Mouse (Mus musculus): ENCODE data around the gene Plk5. TPM values are rescaled to one million over a fixed set of nuclear protein-coding genes. Genes with fewer than 3 reads are reported as not detected.

Gene Plk5
- polyA plus RNA-seq, 1 experiment from 2014 or later = 0.12 TPM

GRCm38 (mm10) chr10:80363734-80364133, 7.5 kb downstream of the Plk5 start:
- WGBS (ENCODE audit: insufficient replicate concordance) = 46% methylated on average over 6 of the region's 6 CpGs
- peaks cover 90% of the 10 kb centered on the region for H3K27me3 ChIP-seq
- DNase-seq (no peak), ATAC-seq (ENCODE audit: low read depth) (no peak)
- H3K27ac ChIP-seq = no peak overlapping the region
- H3K4me3 ChIP-seq (replicated peaks) = no peak overlapping the region
- no peaks in the 10 kb centered on the region for H3K4me1 ChIP-seq (replicated peaks)
- H3K9ac ChIP-seq = no peak overlapping the region
- H3K36me3 ChIP-seq = no peaks in the 10 kb centered on the region
- H3K9me3 ChIP-seq (replicated peaks) = no peaks in the 10 kb centered on the region
- H3K4me2 ChIP-seq = no peak overlapping the region

GRCm38 (mm10) chr10:80365736-80366135, 9.5 kb downstream of the Plk5 start:
- H3K27me3 ChIP-seq = peaks cover 70% of the 10 kb centered on the region
- H3K4me2 ChIP-seq = no peak overlapping the region
- no peak overlapping the region for H3K4me3 ChIP-seq (replicated peaks)
- 41% methylated on average over 6 of the region's 6 CpGs for WGBS (ENCODE audit: insufficient replicate concordance)
- no peak for ATAC-seq (ENCODE audit: low read depth)
- H3K27ac ChIP-seq = no peak overlapping the region
- no peaks in the 10 kb centered on the region for H3K4me1 ChIP-seq (replicated peaks)
- no peak overlapping the region for H3K9ac ChIP-seq
- no peak for DNase-seq
- H3K9me3 ChIP-seq (replicated peaks) = no peaks in the 10 kb centered on the region
- H3K36me3 ChIP-seq = no peaks in the 10 kb centered on the region

- 43% methylated on average over 5 of the region's 5 CpGs for WGBS (ENCODE audit: insufficient replicate concordance)
- H3K36me3 ChIP-seq = no peaks in the 10 kb centered on the region
- H3K4me2 ChIP-seq = no peak overlapping the region
- no peaks in the 10 kb centered on the region for H3K9me3 ChIP-seq (replicated peaks)
- ATAC-seq (ENCODE audit: low read depth) (no peak), DNase-seq (no peak)
- no peak overlapping the region for H3K27ac ChIP-seq
- H3K27me3 ChIP-seq = peaks cover 78% of the 10 kb centered on the region
- H3K4me3 ChIP-seq (replicated peaks) = no peak overlapping the region
- H3K4me1 ChIP-seq (replicated peaks) = peaks cover 5% of the 10 kb centered on the region; the same call in 1 of the 2 replicates
- no peak overlapping the region for H3K9ac ChIP-seq
Measured at GRCm38 (mm10) chr10:80367954-80368353, 11.7 kb downstream of the Plk5 start.

- H3K36me3 ChIP-seq = no peaks in the 10 kb centered on the region
- peaks cover 5% of the 10 kb centered on the region; the same call in 1 of the 2 replicates for H3K4me1 ChIP-seq (replicated peaks)
- H3K4me2 ChIP-seq = no peak overlapping the region
- no peak overlapping the region for H3K9ac ChIP-seq
- H3K27me3 ChIP-seq = peaks cover 78% of the 10 kb centered on the region
- WGBS (ENCODE audit: insufficient replicate concordance) = 78% methylated on average over 6 of the region's 6 CpGs
- no peaks in the 10 kb centered on the region for H3K9me3 ChIP-seq (replicated peaks)
- no peak overlapping the region for H3K27ac ChIP-seq
- no peak for ATAC-seq (ENCODE audit: low read depth)
- H3K4me3 ChIP-seq (replicated peaks) = no peak overlapping the region
- no peak for DNase-seq
Measured at GRCm38 (mm10) chr10:80368392-80368791, 12.1 kb downstream of the Plk5 start.

- Histone ChIP-seq H3K4me2 (no peak overlapping the region), H3K27ac (no peak overlapping the region), H3K4me3 (replicated peaks) (no peak overlapping the region), H3K36me3 (no peaks in the 10 kb centered on the region), H3K9me3 (replicated peaks) (no peaks in the 10 kb centered on the region), H3K9ac (no peak overlapping the region), H3K4me1 (replicated peaks) (peaks cover 5% of the 10 kb centered on the region; the same call in 1 of the 2 replicates), H3K27me3 (peaks cover 61% of the 10 kb centered on the region)
- WGBS (ENCODE audit: insufficient replicate concordance) = 64% methylated on average over 21 of the region's 21 CpGs
- DNase-seq (no peak), ATAC-seq (ENCODE audit: low read depth) (no peak)
Measured at GRCm38 (mm10) chr10:80369995-80370747, 13.9 kb downstream of the Plk5 start.

GRCm38 (mm10) chr10:80371411-80371966, 15.2 kb downstream of the Plk5 start:
- Histone ChIP-seq H3K4me2 (no peak overlapping the region), H3K4me3 (replicated peaks) (no peak overlapping the region), H3K27ac (no peak overlapping the region), H3K9me3 (replicated peaks) (no peaks in the 10 kb centered on the region), H3K4me1 (replicated peaks) (peaks cover 5% of the 10 kb centered on the region; the same call in 1 of the 2 replicates), H3K9ac (no peak overlapping the region), H3K27me3 (peaks cover 48% of the 10 kb centered on the region), H3K36me3 (no peaks in the 10 kb centered on the region)
- WGBS (ENCODE audit: insufficient replicate concordance) = 9% methylated on average over 12 of the region's 12 CpGs
- ATAC-seq (ENCODE audit: low read depth) (no peak), DNase-seq (no peak)

- no peak overlapping the region for H3K4me3 ChIP-seq (replicated peaks)
Measured at GRCm38 (mm10) chr10:80371983-80372382, 15.7 kb downstream of the Plk5 start.

DNA sequence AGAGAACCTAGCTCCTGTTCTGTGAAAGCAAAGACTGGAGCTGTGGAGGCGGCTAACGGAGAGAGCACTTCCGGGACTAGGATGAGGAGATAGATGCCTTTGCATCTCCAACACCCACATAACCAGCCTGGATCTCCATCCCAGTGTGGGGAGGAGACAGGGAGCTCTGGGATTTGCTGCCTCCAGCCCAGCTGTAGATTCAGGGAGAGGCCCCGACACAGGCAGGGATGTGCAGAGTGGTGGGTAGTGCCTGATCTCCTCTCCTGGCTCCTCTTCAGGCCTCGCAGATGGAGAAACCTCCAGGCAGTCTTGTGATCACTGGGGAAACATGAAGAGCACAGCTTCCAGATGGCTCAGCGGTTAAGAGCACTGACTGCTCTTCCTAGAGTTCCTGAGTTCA, 16.4 kb downstream of the Plk5 start:
- Histone ChIP-seq H3K4me2 (no peak overlapping the region), H3K36me3 (no peaks in the 10 kb centered on the region), H3K4me1 (replicated peaks) (peaks cover 5% of the 10 kb centered on the region; the same call in 1 of the 2 replicates), H3K9me3 (replicated peaks) (no peaks in the 10 kb centered on the region), H3K27ac (no peak overlapping the region), H3K4me3 (replicated peaks) (no peak overlapping the region), H3K27me3 (peaks cover 36% of the 10 kb centered on the region), H3K9ac (no peak overlapping the region)
- no peak for DNase-seq
- 68% methylated on average over 6 of the region's 6 CpGs for WGBS (ENCODE audit: insufficient replicate concordance)
- no peak for ATAC-seq (ENCODE audit: low read depth)

More at GRCm38 (mm10) chr10:80371983-80372382, 15.7 kb downstream of the Plk5 start:
- no peaks in the 10 kb centered on the region for H3K36me3 ChIP-seq
- no peaks in the 10 kb centered on the region for H3K9me3 ChIP-seq (replicated peaks)
- H3K27me3 ChIP-seq = peaks cover 43% of the 10 kb centered on the region
- H3K4me2 ChIP-seq = no peak overlapping the region
- ATAC-seq (ENCODE audit: low read depth) (no peak), DNase-seq (no peak)
- no peak overlapping the region for H3K27ac ChIP-seq
- H3K9ac ChIP-seq = no peak overlapping the region
- 50% methylated on average over 9 of the region's 9 CpGs for WGBS (ENCODE audit: insufficient replicate concordance)
- peaks cover 5% of the 10 kb centered on the region; the same call in 1 of the 2 replicates for H3K4me1 ChIP-seq (replicated peaks)

DNA sequence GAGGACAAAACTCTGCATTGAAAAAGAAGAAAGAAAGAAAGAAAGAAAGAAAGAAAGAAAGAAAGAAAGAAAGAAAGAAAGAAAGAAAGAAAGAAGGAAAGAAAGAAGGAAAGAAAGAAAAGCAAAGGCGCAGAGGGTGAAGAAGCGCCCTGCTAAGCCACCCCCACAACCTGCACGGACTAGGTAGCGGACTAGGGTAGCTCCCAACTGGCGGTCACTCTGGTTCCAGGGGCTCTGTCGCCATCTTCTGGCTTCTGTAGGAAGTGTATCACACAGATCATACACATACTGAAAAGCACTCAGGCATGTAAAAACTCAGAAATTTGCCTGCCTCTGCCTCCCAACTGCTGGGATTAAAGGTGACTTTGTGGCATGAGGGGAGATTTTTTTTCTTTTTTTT, 17.8 kb downstream of the Plk5 start:
- ATAC-seq (ENCODE audit: low read depth) = peak; percentile 51; the same call in 1 of the 2 replicates
- WGBS (ENCODE audit: insufficient replicate concordance) = 20% methylated on average over 6 of the region's 6 CpGs

GRCm38 (mm10) chr10:80376160-80376559, 19.9 kb downstream of the Plk5 start:
- ATAC-seq (ENCODE audit: low read depth) = 0 out of 2 replicates have a peak, but pooled peaks have one; percentile 27
- H3K36me3 ChIP-seq = peaks cover 6% of the 10 kb centered on the region
- under 1% methylated on average over 7 of the region's 7 CpGs for WGBS (ENCODE audit: insufficient replicate concordance)

More for the DNA sequence above, 17.8 kb downstream of the Plk5 start:
- no peak overlapping the region for H3K4me2 ChIP-seq
- H3K36me3 ChIP-seq = no peaks in the 10 kb centered on the region
- peak; percentile 67 for DNase-seq
- H3K4me3 ChIP-seq (replicated peaks) = no peak overlapping the region
- peaks cover 27% of the 10 kb centered on the region for H3K27me3 ChIP-seq
- peaks cover 12% of the 10 kb centered on the region; the same call in 1 of the 2 replicates for H3K4me1 ChIP-seq (replicated peaks)
- H3K27ac ChIP-seq = no peak overlapping the region
- H3K9me3 ChIP-seq (replicated peaks) = no peaks in the 10 kb centered on the region
- H3K9ac ChIP-seq = no peak overlapping the region

GRCm38 (mm10) chr10:80377716-80378115, 21.5 kb downstream of the Plk5 start:
- Histone ChIP-seq H3K27me3 (peaks cover 6% of the 10 kb centered on the region), H3K27ac (no peak overlapping the region), H3K9me3 (replicated peaks) (no peaks in the 10 kb centered on the region), H3K9ac (no peak overlapping the region), H3K4me2 (no peak overlapping the region), H3K4me3 (replicated peaks) (no peak overlapping the region), H3K4me1 (replicated peaks) (0 out of 2 replicates have a peak, but pooled peaks cover 7% of the 10 kb centered on the region), H3K36me3 (peaks cover 22% of the 10 kb centered on the region)
- ATAC-seq (ENCODE audit: low read depth) (no peak), DNase-seq (no peak)
- WGBS (ENCODE audit: insufficient replicate concordance) = 46% methylated on average over 10 of the region's 10 CpGs

More at GRCm38 (mm10) chr10:80376160-80376559, 19.9 kb downstream of the Plk5 start:
- Histone ChIP-seq H3K27me3 (peaks cover 22% of the 10 kb centered on the region), H3K4me1 (replicated peaks) (peaks cover 12% of the 10 kb centered on the region; the same call in 1 of the 2 replicates), H3K9me3 (replicated peaks) (no peaks in the 10 kb centered on the region), H3K27ac (no peak overlapping the region), H3K9ac (no peak overlapping the region), H3K4me2 (no peak overlapping the region), H3K4me3 (replicated peaks) (no peak overlapping the region)
- DNase-seq = peak; percentile 80
